Mouse (Mus musculus): ENCODE results near the gene Kcnk10.

- TF ChIP-seq GATA1 (IDR thresholded peaks at IDR 0.05; ENCODE audit: borderline replicate concordance, low read length) (no peak), CTCF (IDR thresholded peaks at IDR 0.05; ENCODE audit: low read depth, low read length) (no peak), TAL1 (conservative IDR thresholded peaks at IDR 0.05; ENCODE audit: low read depth, low read length) (no peak)
Measured at GRCm38 (mm10) chr12:98545875-98546274, 32.2 kb downstream of the Kcnk10 start.

Measured in G1E (cell line).